Mouse (Mus musculus): ENCODE data around the gene Asxl1. TPM values are rescaled to one million over a fixed set of nuclear protein-coding genes. Genes with fewer than 3 reads are reported as not detected.

Gene Asxl1
- polyA plus RNA-seq (2012; rRNA removed) (28.5 and 29.7 TPM in 2 replicates), polyA plus RNA-seq (2014; fragmentation: Nextera tagmentation; extraction: Ambion mirVana) (19.4 and 20.6 TPM in 2 replicates)

GRCm38 (mm10) chr2:153345454-153346220 is at the start of gene Asxl1:
Gene Asxl1, plus strand, starts transcription at chr2:153345829.
- H3K9ac ChIP-seq (ENCODE audit: low read depth, low read length, severe bottlenecking): peak within 1 kb of the TSS; percentile 93
- H3K27ac ChIP-seq (replicated peaks; ENCODE audit: low read depth, low read length): peak within 1 kb of the TSS; percentile 99
- H3K9me3 ChIP-seq (ENCODE audit: control insufficient read depth, low read length): no peaks in the 10 kb centered on the region
- 1% methylated on average over 69 of the region's 79 CpGs for WGBS
- peaks cover 24% of the 10 kb centered on the region for H3K4me1 ChIP-seq (ENCODE audit: control insufficient read depth, insufficient read depth, low read length)
- peak within 1 kb of the TSS; percentile 63 for H3K4me3 ChIP-seq (replicated peaks; ENCODE audit: low read length)
- DNase-seq (ENCODE audit: low spot score) (peak; percentile 99), ATAC-seq (ENCODE audit: low FRiP score, low read depth) (peak; percentile 96)
- H3K4me2 ChIP-seq (replicated peaks; ENCODE audit: low read depth, low read length, severe bottlenecking): peak within 1 kb of the TSS; percentile 61
- peak; percentile 77; the same call in 1 of the 2 replicates for TF ChIP-seq POLR2A (IDR thresholded peaks at IDR 0.05; ENCODE audit: borderline replicate concordance, extremely low read depth, insufficient read depth, insufficient read length)
- peaks cover 7% of the 10 kb centered on the region for H3K36me3 ChIP-seq (ENCODE audit: control insufficient read depth, insufficient read depth, low read length)
- H3K27me3 ChIP-seq (ENCODE audit: control insufficient read depth, insufficient read depth, low read length): no peaks in the 10 kb centered on the region

GRCm38 (mm10) chr2:153297771-153298170 is 47.9 kb upstream of the Asxl1 start:
- no peak for TF ChIP-seq POLR2A (IDR thresholded peaks at IDR 0.05; ENCODE audit: borderline replicate concordance, extremely low read depth, insufficient read depth, insufficient read length)
- Histone ChIP-seq H3K36me3 (ENCODE audit: control insufficient read depth, insufficient read depth, low read length) (0 out of 2 replicates have a peak, but pooled peaks cover 3% of the 10 kb centered on the region), H3K27ac (replicated peaks; ENCODE audit: low read depth, low read length) (no peak overlapping the region), H3K9me3 (ENCODE audit: control insufficient read depth, low read length) (no peaks in the 10 kb centered on the region), H3K27me3 (ENCODE audit: control insufficient read depth, insufficient read depth, low read length) (no peaks in the 10 kb centered on the region), H3K4me2 (replicated peaks; ENCODE audit: low read depth, low read length, severe bottlenecking) (no peak overlapping the region), H3K4me3 (replicated peaks; ENCODE audit: low read length) (no peak overlapping the region), H3K9ac (ENCODE audit: low read depth, low read length, severe bottlenecking) (no peak overlapping the region), H3K4me1 (ENCODE audit: control insufficient read depth, insufficient read depth, low read length) (no peaks in the 10 kb centered on the region)
- 85% methylated on average over 4 of the region's 4 CpGs for WGBS
- no peak for ATAC-seq (ENCODE audit: low FRiP score, low read depth)
- DNase-seq (ENCODE audit: low spot score): no peak

GRCm38 (mm10) chr2:153298460-153298859 is 47.2 kb upstream of the Asxl1 start:
- Histone ChIP-seq H3K27me3 (ENCODE audit: control insufficient read depth, insufficient read depth, low read length) (no peaks in the 10 kb centered on the region), H3K9me3 (ENCODE audit: control insufficient read depth, low read length) (no peaks in the 10 kb centered on the region), H3K27ac (replicated peaks; ENCODE audit: low read depth, low read length) (no peak overlapping the region), H3K4me3 (replicated peaks; ENCODE audit: low read length) (no peak overlapping the region), H3K4me2 (replicated peaks; ENCODE audit: low read depth, low read length, severe bottlenecking) (no peak overlapping the region), H3K36me3 (ENCODE audit: control insufficient read depth, insufficient read depth, low read length) (0 out of 2 replicates have a peak, but pooled peaks cover 3% of the 10 kb centered on the region), H3K4me1 (ENCODE audit: control insufficient read depth, insufficient read depth, low read length) (no peaks in the 10 kb centered on the region), H3K9ac (ENCODE audit: low read depth, low read length, severe bottlenecking) (no peak overlapping the region)
- TF ChIP-seq POLR2A (IDR thresholded peaks at IDR 0.05; ENCODE audit: borderline replicate concordance, extremely low read depth, insufficient read depth, insufficient read length): no peak
- no peak for ATAC-seq (ENCODE audit: low FRiP score, low read depth)
- DNase-seq (ENCODE audit: low spot score): no peak
- 60% methylated on average over 4 of the region's 4 CpGs for WGBS

- no peak for TF ChIP-seq POLR2A (IDR thresholded peaks at IDR 0.05; ENCODE audit: borderline replicate concordance, extremely low read depth, insufficient read depth, insufficient read length)
- no peaks in the 10 kb centered on the region for H3K9me3 ChIP-seq (ENCODE audit: control insufficient read depth, low read length)
- no peak overlapping the region for H3K4me3 ChIP-seq (replicated peaks; ENCODE audit: low read length)
- no peaks in the 10 kb centered on the region for H3K27me3 ChIP-seq (ENCODE audit: control insufficient read depth, insufficient read depth, low read length)
- no peak overlapping the region for H3K4me2 ChIP-seq (replicated peaks; ENCODE audit: low read depth, low read length, severe bottlenecking)
- 83% methylated on average over 4 of the region's 4 CpGs for WGBS
- H3K27ac ChIP-seq (replicated peaks; ENCODE audit: low read depth, low read length): no peak overlapping the region
- H3K4me1 ChIP-seq (ENCODE audit: control insufficient read depth, insufficient read depth, low read length): no peaks in the 10 kb centered on the region
- H3K36me3 ChIP-seq (ENCODE audit: control insufficient read depth, insufficient read depth, low read length): 0 out of 2 replicates have a peak, but pooled peaks cover 3% of the 10 kb centered on the region
- no peak overlapping the region for H3K9ac ChIP-seq (ENCODE audit: low read depth, low read length, severe bottlenecking)
- DNase-seq (ENCODE audit: low spot score) (no peak), ATAC-seq (ENCODE audit: low FRiP score, low read depth) (no peak)
Measured at GRCm38 (mm10) chr2:153298863-153299262, 46.8 kb upstream of the Asxl1 start.

GRCm38 (mm10) chr2:153301123-153301522 is 44.5 kb upstream of the Asxl1 start:
- no peaks in the 10 kb centered on the region for H3K9me3 ChIP-seq (ENCODE audit: control insufficient read depth, low read length)
- no peak overlapping the region for H3K4me3 ChIP-seq (replicated peaks; ENCODE audit: low read length)
- WGBS: 89% methylated on average over 5 of the region's 5 CpGs
- no peak for ATAC-seq (ENCODE audit: low FRiP score, low read depth)
- no peak for TF ChIP-seq POLR2A (IDR thresholded peaks at IDR 0.05; ENCODE audit: borderline replicate concordance, extremely low read depth, insufficient read depth, insufficient read length)
- H3K4me2 ChIP-seq (replicated peaks; ENCODE audit: low read depth, low read length, severe bottlenecking): no peak overlapping the region
- H3K27me3 ChIP-seq (ENCODE audit: control insufficient read depth, insufficient read depth, low read length): no peaks in the 10 kb centered on the region
- H3K27ac ChIP-seq (replicated peaks; ENCODE audit: low read depth, low read length): no peak overlapping the region
- no peak for DNase-seq (ENCODE audit: low spot score)
- no peaks in the 10 kb centered on the region for H3K4me1 ChIP-seq (ENCODE audit: control insufficient read depth, insufficient read depth, low read length)
- no peaks in the 10 kb centered on the region for H3K36me3 ChIP-seq (ENCODE audit: control insufficient read depth, insufficient read depth, low read length)
- H3K9ac ChIP-seq (ENCODE audit: low read depth, low read length, severe bottlenecking): no peak overlapping the region
